Mouse (Mus musculus): ENCODE measurements around the gene Enthd1.

GRCm38 (mm10) chr15:80488658-80489057, 76.3 kb downstream of the Enthd1 start:
- TF ChIP-seq GATA1 (IDR thresholded peaks at IDR 0.05; ENCODE audit: borderline replicate concordance, low read length) (no peak), FLI1 (IDR thresholded peaks at IDR 0.05; ENCODE audit: low read length) (no peak)
